Mouse (Mus musculus) gastrocnemius, postnatal 25 days (tissue): ENCODE measurements at regions not wholly inside any gene's neighbourhood (a gene's known extent, or its start where the extent isn't known, plus 50 kb on each side); places are given as distances from the start of the nearest gene placed in this dataset.

Experiments used
- DNase-seq: peaks from one replicate; pipeline ENCODE4 v3.0.0; 2022

DNA sequence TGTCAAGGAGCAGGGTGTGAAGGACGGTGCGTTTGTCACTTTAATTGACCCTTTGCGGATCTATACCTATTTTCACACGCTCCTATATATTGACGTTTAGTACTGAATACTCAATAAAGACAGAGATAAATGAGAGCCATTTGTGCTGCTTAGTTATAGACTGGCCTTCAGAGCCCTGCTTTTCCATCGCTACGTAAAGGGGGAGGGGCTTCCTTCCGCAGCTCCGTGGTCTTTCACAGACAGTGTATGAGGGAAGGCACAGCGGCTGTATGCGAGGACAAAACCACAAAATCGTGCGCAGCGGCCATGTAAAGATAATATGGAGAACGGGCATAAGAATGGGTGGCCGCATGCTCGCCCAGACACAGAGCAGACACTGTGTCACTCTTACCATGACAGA is 58.4 kb upstream of the Pced1b start:
- DNase-seq = no peak

DNA sequence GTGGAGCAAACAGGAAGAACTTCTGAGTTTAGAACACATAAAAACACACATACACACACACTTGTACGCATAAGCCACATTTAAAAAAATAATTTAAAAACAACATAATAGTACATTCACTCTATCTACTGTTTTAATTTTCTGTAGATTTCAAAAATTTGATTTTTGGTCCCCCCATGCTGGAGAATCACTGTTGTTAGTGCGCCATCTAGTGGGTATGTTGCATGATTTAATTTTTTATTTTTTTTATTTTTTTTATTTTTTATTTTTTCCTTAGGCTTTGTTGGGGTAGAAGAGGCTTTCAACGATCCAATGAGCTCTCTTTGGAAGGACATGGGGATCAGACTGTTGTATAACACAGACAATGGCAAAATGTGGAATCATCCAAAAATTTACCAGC is 59.1 kb upstream of the Pced1b start:
- DNase-seq = no peak

DNA sequence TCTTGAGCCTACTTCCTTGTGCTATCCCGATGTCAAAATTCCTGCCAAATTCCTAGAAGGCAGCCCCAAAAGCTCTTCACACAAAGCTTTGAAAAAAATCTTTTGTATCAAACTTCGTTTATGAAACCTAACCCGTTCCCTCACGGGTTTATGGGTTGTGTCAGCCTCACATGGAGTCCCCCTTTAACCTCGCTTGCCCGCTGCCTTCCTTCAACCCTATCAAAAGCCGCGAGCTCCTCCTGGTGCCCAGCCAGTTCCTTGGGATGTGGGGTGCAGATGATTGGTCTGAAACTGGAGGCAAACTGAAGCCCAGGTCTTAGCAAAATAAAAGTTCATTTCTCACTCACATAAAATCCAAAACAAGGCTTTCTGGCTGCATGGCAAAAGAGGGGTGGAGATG is 60.9 kb upstream of the Pced1b start:
- no peak for DNase-seq

DNA sequence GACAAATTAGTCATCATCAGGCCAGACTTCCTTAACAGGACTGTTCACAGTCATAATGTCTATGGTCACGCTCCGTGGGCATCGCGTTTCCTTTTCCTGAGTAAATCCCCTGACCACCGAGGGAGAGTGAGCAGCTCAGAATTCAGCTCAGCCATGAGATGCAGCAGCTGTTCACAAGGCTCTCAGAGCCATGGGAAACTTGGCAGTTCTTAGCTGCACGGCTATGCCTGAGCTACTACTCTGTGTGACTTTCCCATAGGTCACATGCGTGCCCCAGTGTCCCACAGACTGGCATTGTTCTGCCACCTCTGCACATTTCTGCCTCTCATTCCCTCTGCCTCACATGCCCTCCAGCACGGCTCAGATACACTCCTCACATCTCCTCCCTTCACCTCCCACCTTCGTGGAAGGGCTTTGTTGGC is 64.3 kb upstream of the Pced1b start:
- peak; percentile 30 for DNase-seq

DNA sequence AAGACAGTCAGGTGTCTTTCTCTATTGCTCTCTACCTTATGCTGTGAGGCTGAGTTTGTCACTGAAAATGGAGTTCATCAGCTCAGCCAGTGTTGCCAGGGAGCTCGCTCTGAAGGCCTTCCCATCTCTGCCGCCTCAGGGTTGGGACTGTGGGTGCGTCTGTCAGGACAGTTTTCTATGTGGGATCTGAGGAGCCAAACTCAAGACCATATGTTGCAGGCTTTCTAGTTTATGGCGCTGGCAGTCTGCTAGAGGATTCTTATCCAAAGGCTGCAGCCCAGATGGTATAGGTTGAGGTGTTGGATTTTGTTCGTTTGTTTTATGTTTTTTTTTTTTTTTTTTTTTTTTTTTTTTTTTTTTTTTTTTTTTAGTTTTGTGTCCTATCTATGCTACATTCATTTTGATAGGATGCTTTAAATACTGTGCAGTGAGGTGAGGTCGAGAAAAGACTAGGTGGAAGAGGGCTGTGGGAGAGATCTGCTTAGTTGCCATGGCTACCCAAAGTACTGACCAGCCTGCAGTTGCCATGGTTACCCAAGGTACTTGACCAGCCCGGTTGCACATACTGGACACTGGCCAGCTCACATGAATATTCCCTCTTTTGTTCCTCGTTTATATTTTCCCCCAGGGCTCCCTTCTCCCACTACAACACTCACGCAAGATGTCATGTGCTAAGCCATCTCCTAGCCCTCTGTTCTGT is 65.8 kb upstream of the Pced1b start:
- no peak for DNase-seq

DNA sequence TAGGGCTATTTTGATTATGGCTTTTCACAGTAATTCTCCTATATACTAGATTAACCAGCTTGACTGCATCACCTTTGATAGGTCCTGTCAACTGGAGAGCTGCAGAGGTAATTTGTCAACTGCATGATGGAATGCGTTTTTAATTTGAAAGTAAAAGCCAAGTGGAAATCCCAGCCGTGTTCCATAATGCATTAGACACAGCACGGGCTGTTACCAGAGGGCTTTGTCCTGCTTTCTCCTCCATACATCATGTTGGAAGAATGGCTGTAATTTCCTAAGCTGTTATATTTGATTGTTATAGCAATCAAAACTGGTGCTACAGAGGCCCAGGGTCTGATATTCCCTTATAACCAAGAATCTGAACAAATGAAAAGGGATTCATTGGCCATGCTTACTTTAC is 68.6 kb upstream of the Pced1b start:
- no peak for DNase-seq

DNA sequence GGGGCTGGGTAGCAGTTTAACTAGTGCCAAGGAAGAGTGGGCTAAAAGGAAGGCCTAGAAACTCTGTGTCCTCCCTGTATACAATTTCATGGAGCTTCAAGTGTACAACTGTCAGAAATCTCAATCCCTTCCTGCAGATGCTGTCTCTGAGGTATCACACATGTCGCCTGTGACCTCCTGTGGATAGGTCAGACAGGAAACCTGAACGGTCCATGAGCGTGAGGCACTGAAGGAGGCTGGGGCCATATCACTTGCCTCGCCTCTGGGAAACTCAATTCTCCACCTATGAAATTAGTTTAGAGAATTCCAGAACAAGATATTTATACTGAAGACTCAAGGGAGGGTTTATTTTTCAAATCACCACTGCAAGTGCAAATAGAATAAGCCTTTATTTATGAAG is 69.1 kb upstream of the Pced1b start:
- no peak for DNase-seq

DNA sequence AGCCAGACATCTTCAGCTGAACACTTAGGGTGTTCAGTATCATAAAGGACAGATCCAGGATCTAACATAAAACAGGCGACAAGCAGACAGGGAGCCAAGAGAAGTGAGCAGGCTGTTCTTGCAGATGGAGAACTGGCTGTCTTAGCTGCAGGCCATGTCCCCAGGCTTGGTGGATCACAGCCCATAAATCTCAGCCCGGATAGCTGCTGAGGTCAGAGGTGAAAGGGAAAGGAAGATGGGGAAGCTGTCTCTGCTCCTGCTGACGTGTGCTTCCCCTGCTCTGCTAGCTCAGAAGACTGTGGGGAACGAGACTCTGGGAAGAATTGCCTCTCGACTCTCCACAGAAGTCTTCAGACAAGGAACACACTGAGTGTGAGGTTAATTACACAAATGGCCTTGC is 71.9 kb upstream of the Pced1b start:
- DNase-seq = peak; percentile 59

DNA sequence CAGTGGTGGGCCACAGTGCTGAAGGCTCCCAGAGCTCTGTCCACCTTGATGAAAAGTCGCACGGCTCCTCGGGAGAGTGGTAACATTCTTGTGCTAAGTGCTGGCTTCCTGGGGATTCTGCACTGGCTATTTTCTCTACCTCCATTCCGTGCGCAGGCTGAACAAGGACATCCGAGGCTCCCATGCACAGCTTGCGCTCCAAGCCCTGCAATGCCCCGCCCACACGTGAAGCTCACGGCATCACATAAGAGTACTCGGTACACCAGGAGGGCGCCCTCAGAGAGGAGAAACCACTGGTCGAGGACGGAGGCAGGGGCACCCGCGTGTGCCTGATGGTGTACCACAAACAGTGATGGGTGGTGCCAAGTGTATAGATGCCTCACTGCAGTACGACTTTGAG is 73.7 kb upstream of the Pced1b start:
- no peak for DNase-seq

DNA sequence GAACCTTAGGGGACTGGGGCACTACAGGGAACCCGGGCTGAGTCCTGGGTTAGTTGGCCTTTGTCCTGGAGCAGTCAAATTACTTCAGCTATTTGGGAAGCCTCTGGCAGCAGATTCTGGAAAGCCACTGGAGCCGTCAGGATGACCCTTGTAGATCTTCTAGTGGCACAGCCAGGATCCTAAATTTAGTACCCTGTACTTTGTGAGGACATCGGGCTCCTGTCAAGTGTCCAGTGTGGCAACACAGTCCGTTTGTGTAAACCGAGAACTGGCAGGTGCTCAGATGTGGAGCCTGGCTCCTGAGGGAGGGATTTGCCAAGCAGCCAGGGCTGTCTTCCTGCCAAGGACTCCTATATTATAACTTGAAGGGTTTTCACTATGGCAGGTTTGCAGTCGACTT is 76.8 kb upstream of the Pced1b start:
- DNase-seq = peak; percentile 83

DNA sequence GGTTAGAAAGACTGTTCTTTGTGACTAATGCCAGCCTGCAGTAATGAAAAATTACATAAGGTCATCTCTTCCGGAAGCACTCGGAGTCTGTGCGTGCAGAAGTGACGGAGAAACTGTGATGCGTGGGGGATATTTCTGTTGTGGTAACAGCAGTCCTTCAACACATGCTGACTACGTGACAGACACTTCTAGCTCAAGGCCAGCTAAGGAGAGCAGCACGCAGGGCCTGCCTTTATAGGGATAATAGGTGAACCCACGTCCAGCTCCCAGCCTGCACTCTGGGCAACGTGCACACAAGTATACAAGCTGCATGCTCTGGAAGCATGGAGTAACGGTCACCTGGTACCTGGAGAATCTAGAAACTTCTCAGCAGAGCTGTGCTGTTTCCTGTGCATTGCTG is 77.5 kb upstream of the Pced1b start:
- DNase-seq = no peak

DNA sequence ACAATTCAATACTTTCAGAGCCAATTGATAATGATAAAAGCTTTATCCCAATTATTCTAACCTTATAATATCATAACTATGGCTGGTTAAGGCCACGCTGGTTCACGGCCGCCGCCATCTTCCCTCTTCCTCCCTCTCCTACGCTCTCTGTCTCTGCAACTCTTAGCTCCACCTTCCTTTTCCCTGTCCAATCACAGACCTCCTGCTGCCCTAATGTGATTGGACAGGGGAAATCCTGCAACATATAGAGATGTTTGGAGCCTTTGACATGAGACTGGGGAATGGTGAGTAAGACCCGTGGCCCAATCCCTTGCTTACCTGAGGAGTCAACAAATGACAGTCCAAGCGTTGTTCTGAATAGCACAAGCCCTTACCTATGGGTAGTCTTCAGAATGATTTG is 79.8 kb upstream of the Pced1b start:
- no peak for DNase-seq

DNA sequence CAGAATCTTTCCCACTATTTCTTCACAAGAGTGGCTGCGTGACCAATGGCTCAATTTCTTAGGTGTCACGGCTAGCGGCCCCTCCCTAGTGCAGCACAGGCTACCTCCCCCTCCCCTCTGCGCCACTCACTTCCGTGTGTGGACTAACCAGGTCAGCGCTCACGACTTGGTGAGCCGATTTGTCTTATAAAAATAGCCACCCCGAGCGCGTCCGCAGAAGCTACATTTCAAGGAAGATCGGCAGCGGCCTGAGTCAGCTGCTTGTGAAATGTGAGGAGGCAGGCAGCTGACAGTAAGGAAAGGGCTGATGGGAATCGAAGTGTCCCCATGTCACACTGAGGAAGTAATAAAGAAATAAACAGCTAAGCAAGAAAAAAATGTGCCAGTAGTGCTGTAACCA is 82.3 kb upstream of the Pced1b start:
- DNase-seq = peak; percentile 73

DNA sequence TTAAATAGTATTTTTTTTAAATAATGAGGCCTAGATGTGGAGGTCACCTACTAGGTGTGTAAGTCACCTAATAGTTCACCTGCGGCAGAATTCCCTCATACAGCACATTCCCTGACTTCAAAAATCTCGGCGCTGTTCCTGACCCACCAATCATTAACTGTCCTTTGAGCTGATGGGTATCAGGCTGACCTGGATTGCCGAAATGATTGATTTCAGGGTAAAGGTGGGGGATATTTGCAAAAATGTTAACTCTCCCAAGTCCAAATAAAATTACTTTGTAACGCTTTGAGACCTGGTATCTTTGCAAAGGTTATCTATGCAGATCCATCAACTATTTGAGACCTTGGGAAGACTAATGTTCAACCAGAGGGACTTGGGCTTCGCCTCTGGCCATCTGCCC is 82.9 kb upstream of the Pced1b start:
- DNase-seq = no peak

DNA sequence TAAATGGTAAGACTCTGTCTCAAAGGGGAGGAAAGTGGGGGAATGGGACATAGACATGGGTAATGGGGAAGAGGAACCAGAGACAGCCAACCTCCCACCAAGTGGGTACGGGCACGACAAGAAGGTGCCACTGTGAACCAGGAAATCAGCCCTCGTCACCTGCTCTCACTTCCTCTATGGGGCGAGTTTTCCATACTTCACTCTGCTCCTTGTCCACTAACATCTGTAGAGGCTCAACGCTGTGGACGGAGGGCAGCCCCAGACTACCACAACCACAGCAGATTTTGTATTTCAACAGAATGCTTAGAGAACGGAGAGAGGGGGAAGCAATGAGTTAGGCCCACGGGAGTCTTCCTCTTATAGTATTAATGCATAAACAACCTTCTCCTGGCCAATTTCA is 83.8 kb upstream of the Pced1b start:
- no peak for DNase-seq

DNA sequence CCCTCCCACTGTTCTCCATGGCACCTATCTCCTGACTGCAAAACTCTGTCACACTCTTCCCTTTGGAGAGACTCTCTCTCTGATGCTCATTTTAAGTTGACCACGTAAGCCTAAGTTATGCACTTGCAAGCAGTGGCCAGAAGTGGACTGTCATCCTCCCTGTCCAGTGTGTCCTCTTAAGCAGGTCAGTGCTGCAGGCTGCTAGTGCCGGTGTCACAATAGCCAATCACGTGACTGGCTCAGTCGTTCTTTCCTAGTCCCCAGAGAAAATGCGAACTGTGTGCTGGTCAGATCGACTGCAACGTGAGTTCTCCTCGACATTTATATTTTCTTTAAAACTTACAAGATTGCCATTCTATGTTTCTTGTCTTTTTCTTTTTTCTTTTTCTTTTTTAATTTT is 84.6 kb upstream of the Pced1b start:
- no peak for DNase-seq

DNA sequence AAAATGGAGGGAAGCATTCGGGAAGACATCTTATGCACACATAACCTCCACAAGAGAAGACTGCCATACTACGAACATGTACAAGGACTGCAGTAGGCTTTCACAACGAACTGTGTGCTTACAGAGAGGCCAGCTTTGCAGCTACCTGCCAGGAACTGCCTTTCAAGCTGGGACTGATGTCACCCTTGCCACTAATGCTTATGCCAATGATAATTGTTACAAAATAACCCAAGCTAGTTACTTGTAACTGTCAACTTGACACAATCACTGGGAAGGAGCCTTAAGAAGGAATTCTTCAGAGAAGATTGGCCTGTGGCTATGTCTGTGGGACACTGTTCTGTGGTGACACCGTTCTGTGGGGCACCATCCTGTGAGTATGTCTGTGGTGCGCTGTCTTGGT is 85.4 kb upstream of the Pced1b start:
- no peak for DNase-seq

DNA sequence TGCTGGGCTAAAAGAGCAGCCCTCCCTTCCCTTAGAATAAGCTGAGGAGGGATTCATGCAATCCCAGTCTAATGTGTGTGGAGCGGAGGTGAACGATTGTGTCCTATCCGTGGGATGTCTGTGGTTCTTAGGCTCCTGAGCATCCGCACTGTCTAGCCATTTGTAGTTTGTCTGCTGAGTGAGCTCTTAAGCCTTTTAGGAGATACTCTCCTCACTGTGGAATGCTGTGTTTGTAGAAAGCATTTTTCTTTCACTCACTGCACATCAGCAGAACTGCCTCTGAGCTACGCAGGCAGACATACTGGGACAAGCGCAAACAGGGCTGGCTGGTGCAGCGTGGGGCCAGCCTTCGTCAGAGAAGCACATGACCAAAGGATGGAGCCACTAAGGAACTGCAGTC is 94.6 kb upstream of the Pced1b start:
- no peak for DNase-seq

DNA sequence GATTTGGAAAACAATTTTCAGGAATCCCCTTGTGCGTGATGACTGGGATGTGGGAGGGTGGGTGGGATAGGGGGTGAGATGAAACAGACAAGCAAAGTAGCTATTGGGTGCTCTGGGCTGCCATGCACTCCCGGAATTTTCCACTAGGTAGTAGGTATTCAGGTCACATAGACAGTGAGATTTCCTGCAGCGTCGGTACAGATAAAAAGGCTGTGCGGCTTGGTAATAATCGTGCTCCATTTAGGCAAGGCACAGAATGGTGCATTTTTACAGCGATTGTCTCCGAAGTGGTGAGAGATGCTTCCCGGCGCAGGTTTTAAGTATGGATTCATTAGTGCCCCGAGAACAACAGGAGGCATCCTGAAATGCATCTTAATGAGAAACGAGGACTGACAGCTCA is 95.1 kb upstream of the Pced1b start:
- no peak for DNase-seq

DNA sequence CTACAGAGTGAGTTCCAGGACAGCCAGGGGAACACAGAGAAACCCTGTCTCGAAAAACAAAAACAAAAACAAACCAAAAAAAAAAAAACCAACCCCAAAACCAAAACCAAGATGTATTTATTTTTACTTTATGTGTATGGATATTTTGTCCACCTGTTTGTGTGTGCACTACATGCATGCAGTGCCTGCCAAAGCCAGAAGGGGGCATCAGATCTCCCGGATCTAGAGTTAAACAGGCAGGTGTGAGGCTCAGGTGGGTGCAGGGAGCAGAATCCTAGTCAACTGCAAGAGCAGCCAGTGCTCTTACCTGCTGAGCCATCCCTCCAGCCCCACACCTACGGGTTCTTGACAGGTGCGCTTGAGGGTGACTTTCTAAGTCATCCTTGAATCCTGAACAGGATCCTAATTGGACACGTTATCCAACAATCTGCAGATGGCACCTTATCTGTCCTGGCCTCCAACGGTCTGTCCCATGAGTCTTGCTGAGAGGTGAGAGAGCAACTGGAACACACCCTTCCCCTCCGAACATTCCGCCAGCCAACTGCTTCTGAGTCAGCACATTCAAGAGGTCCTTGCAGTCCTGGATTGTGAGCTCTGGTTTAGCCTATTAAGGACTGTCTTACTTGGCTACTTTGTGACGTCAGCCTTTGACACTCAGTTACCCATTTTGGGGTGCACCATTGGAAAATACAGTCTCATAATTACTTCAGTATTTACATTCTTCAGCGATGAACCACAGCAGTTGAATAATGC is 95.4 kb upstream of the Slc38a4 start:
- DNase-seq = no peak

DNA sequence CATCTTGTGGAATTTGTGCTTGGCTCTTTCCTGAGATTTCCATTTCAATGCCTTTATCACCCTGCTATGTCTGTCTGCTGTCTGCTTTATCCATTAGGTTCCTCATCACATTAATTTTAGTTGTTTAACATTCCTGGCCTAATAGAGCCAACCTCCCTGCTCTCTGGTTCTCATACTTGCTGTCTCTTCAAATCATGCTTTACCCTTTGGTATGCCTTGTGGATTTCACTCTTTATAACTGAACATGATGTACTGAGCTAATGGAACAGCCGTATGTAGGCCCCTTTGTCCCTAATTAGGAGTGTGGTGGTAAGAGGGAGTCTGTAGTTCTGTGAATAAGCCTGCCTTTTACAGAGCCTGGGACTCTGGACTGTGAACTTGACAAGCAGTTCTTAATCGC is 86.2 kb upstream of the Slc38a4 start:
- no peak for DNase-seq

DNA sequence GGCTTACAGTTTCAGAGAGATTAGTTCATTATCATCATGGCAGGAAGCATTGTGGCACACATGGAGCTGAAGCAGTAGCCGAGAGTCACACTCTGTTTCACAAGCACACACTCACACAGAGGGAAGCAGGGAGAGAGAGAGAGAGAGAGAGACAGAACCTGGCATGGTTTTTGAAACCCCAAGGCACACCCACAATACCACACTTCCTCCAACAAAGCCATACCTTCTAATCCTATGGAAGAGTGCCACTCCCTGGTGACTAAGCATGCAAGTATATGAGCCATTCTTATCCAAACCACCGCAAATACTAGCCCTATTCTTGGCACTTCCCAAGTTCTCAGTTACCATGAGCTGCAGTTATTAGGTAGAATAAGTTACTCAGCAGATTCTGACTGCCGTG is 82.5 kb upstream of the Slc38a4 start:
- no peak for DNase-seq

DNA sequence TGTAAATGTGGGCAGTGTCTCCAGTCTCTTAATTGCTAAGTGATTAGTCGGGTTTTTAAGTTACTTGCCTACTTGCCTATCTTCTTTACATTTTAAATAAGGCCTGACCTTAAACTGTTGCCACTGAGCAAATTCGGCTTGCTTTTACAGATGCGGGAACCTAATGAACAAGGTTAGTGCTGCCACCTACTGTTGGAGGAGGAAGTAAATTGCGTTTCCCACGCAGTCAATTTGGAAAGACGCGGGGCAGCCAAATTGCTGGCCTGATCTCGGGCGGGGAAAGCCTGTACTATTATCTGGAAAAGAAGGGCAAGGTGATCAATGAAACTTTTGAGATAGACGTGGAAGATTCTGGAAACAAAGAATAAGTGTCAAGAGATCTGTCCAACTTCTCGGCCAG is 79.5 kb upstream of the Slc38a4 start:
- DNase-seq = peak; percentile 11

DNA sequence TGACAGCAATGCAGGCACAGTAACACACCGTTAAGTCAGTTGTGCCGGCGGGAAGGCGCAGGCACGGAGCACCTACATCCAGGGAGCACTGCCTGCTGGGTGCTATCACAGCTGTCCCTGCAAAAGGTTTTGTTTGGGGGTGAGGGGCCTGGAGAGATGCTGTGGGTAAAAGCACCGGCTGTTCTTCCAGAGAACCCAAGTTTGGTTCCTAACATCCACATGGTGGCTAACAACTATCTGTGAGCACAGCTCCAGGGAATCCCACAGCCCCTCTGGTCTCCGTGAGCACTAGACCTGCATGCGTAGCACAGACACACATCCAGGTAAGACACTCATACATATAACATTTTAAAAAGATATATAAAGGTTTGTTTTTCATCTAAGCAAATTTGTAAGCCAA is 72.0 kb upstream of the Slc38a4 start:
- no peak for DNase-seq
